Mouse (Mus musculus): ENCODE measurements around the gene Itsn1. TPM values are rescaled to one million over a fixed set of nuclear protein-coding genes. Genes with fewer than 3 reads are reported as not detected.

The Itsn1 gene
- polyA plus RNA-seq, 1 experiment from 2014 or later: 29.6 TPM

- Histone ChIP-seq H3K9ac (no peak overlapping the region), H3K4me1 (peaks cover 12% of the 10 kb centered on the region), H3K27me3 (peaks cover 7% of the 10 kb centered on the region; the same call in 1 of the 2 replicates), H3K27ac (no peak overlapping the region), H3K36me3 (no peaks in the 10 kb centered on the region), H3K9me3 (no peaks in the 10 kb centered on the region), H3K4me2 (no peak overlapping the region), H3K4me3 (no peak overlapping the region)
- 52% methylated on average over 10 of the region's 10 CpGs for WGBS
- no peak for ATAC-seq (ENCODE audit: insufficient number of reproducible peaks, insufficient read depth, low FRiP score, low TSS enrichment, low read depth)
These were observed 240.5 kb downstream of the Itsn1 start for GRCm38 (mm10) chr16:91969516-91970031.

Small RNA genes within 50 kb of the gene (microRNA-seq; reads per million reads assigned to microRNA genes)
- not detected for gene Gm27773

Other genes with a start within 250 kb of the Itsn1 start
- gene Ifnar1, start 244.0 kb upstream of the Itsn1 start, polyA plus RNA-seq (2015; fragmentation: Nextera tagmentation; extraction: Ambion mirVana): 62.6 and 63.0 TPM in 2 replicates
- 48.3 and 57.5 TPM in 2 replicates for gene Ifngr2, start 182.2 kb upstream of the Itsn1 start, polyA plus RNA-seq (2015; fragmentation: Nextera tagmentation; extraction: Ambion mirVana)
- gene Tmem50b, start 131.5 kb upstream of the Itsn1 start, polyA plus RNA-seq (2015; fragmentation: Nextera tagmentation; extraction: Ambion mirVana): 30.7 and 36.8 TPM in 2 replicates
- gene Dnajc28, start 110.3 kb upstream of the Itsn1 start, polyA plus RNA-seq (2015; fragmentation: Nextera tagmentation; extraction: Ambion mirVana): 3.5 and 7.1 TPM in 2 replicates
- 110 and 111 TPM in 2 replicates for gene Gart, start 82.3 kb upstream of the Itsn1 start, polyA plus RNA-seq (2015; fragmentation: Nextera tagmentation; extraction: Ambion mirVana)
- gene Son, start 81.8 kb upstream of the Itsn1 start, polyA plus RNA-seq (2015; fragmentation: Nextera tagmentation; extraction: Ambion mirVana): 164 and 172 TPM in 2 replicates
- gene Donson, start 40.5 kb upstream of the Itsn1 start, polyA plus RNA-seq (2015; fragmentation: Nextera tagmentation; extraction: Ambion mirVana): 21.8 TPM in 2 replicates
- 70.7 and 75.9 TPM in 2 replicates for gene Cryzl1, start 306 bp upstream of the Itsn1 start, polyA plus RNA-seq (2015; fragmentation: Nextera tagmentation; extraction: Ambion mirVana)

All from embryonic facial prominence, embryonic 13.5 days (tissue).